Comparison of ENCODE assay signal across 12 mouse cellular contexts in genomic region chr1:137903351-137903750, GRCm38 (mm10).
DNase-seq lines count a peak whose midpoint lies in the region; ATAC-seq and TF ChIP-seq lines count a peak whose summit lies in the region.
"Had no signal": no experiment of that assay in that cellular context is flagged by ENCODE, and none has a peak within 500 bp of the region (broad histone marks: within the 10 kb centered on the region; RNA-seq: fewer than 3 reads in every experiment).

No protein-coding gene starts in this region.

- no peaks in the 10 kb centered on the region for H3K27me3 ChIP-seq in limb, embryonic 12.5 days
- H3K27me3 ChIP-seq in limb, embryonic 10.5 days (ENCODE audit: low read depth, poor library complexity, severe bottlenecking): no peaks in the 10 kb centered on the region
- H3K27me3 ChIP-seq in forebrain, embryonic 10.5 days (ENCODE audit: poor library complexity, severe bottlenecking): no peaks in the 10 kb centered on the region
- H3K27me3 ChIP-seq in hindbrain, postnatal 0 days (ENCODE audit: insufficient read depth, low read length): no peaks in the 10 kb centered on the region
- no peaks in the 10 kb centered on the region for H3K27me3 ChIP-seq in neural tube, embryonic 14.5 days (ENCODE audit: control insufficient read depth, insufficient read depth, low read length)
- H3K27me3 ChIP-seq: liver, embryonic 12.5 days; megakaryocyte, embryonic 14.5 days had no signal

- peak overlapping the region; percentile 65 for H3K4me2 ChIP-seq in limb, embryonic 12.5 days
- H3K4me2 ChIP-seq in hindbrain, postnatal 0 days (ENCODE audit: low read depth, low read length): peak overlapping the region; percentile 65
- H3K4me2 ChIP-seq in neural tube, embryonic 14.5 days (ENCODE audit: low read depth, low read length): peak overlapping the region; percentile 82
- H3K4me2 ChIP-seq: liver, embryonic 12.5 days had no signal

- no peak overlapping the region for H3K9ac ChIP-seq in limb, embryonic 12.5 days (replicated peaks)
- no peak overlapping the region for H3K9ac ChIP-seq in hindbrain, postnatal 0 days (replicated peaks; ENCODE audit: low read length)
- H3K9ac ChIP-seq in neural tube, embryonic 14.5 days (replicated peaks; ENCODE audit: low read depth, low read length): no peak overlapping the region
- H3K9ac ChIP-seq: liver, embryonic 12.5 days had no signal

- H3K4me3 ChIP-seq in limb, embryonic 12.5 days (replicated peaks): no peak overlapping the region
- H3K4me3 ChIP-seq in limb, embryonic 10.5 days: no peak overlapping the region
- H3K4me3 ChIP-seq in forebrain, embryonic 10.5 days: peak overlapping the region; percentile 19; the same call in 1 of the 2 replicates
- peak overlapping the region; percentile 75 for H3K4me3 ChIP-seq in hindbrain, postnatal 0 days (ENCODE audit: low read length)
- H3K4me3 ChIP-seq in neural tube, embryonic 14.5 days (ENCODE audit: low read depth, low read length): 0 out of 2 replicates have a peak overlapping the region, but pooled peaks have one; percentile 16
- H3K4me3 ChIP-seq: liver, embryonic 12.5 days; megakaryocyte, embryonic 14.5 days had no signal

- 0 out of 2 replicates have a peak, but pooled peaks cover 3% of the 10 kb centered on the region for H3K36me3 ChIP-seq in limb, embryonic 12.5 days
- H3K36me3 ChIP-seq in limb, embryonic 10.5 days: peaks cover 13% of the 10 kb centered on the region
- H3K36me3 ChIP-seq in forebrain, embryonic 10.5 days (replicated peaks): peaks cover 16% of the 10 kb centered on the region
- no peaks in the 10 kb centered on the region for H3K36me3 ChIP-seq in hindbrain, postnatal 0 days (ENCODE audit: insufficient read depth, low read length)
- no peaks in the 10 kb centered on the region for H3K36me3 ChIP-seq in neural tube, embryonic 14.5 days (ENCODE audit: control insufficient read depth, insufficient read depth, low read length)
- H3K36me3 ChIP-seq: liver, embryonic 12.5 days had no signal

- no peak for DNase-seq in limb, embryonic 10.5 days (ENCODE audit: low spot score)
- no peak for DNase-seq in forebrain, embryonic 10.5 days (ENCODE audit: extremely low spot score, low spot score)
- no peak for DNase-seq in hindbrain, postnatal 0 days (ENCODE audit: low spot score)
- no peak for DNase-seq in left cerebral cortex, adult 9 months (ENCODE audit: low spot score in 2 of 2)
- DNase-seq in urinary bladder, postnatal 25 days (ENCODE audit: low spot score): no peak
- no peak for DNase-seq in thymus, postnatal 4 days
- DNase-seq: gastrocnemius, postnatal 14 days; kidney, postnatal 36 days had no signal

- 56% methylated on average over 4 of the region's 4 CpGs for WGBS in limb, embryonic 12.5 days
- 78% methylated on average over 4 of the region's 4 CpGs for WGBS in limb, embryonic 10.5 days
- 45% methylated on average over 4 of the region's 4 CpGs for WGBS in forebrain, embryonic 10.5 days
- 19% methylated on average over 4 of the region's 4 CpGs for WGBS in hindbrain, postnatal 0 days
- 9% methylated on average over 4 of the region's 4 CpGs for WGBS in neural tube, embryonic 14.5 days

- no peak for ATAC-seq in limb, embryonic 12.5 days (ENCODE audit: insufficient number of reproducible peaks, insufficient read depth, low FRiP score, low TSS enrichment, low read depth)
- ATAC-seq in hindbrain, postnatal 0 days: no peak
- ATAC-seq in neural tube, embryonic 14.5 days (ENCODE audit: low read depth): no peak
- ATAC-seq: liver, embryonic 12.5 days had no signal

- no peak for TF ChIP-seq CTCF in hindbrain, postnatal 0 days (IDR thresholded peaks at IDR 0.05; ENCODE audit: low read depth)

- H3K9me3 ChIP-seq in limb, embryonic 12.5 days: no peaks in the 10 kb centered on the region
- no peaks in the 10 kb centered on the region for H3K9me3 ChIP-seq in limb, embryonic 10.5 days (replicated peaks)
- H3K9me3 ChIP-seq in forebrain, embryonic 10.5 days: no peaks in the 10 kb centered on the region
- H3K9me3 ChIP-seq in hindbrain, postnatal 0 days (ENCODE audit: low read length): no peaks in the 10 kb centered on the region
- H3K9me3 ChIP-seq in neural tube, embryonic 14.5 days (ENCODE audit: control insufficient read depth, low read length): no peaks in the 10 kb centered on the region
- H3K9me3 ChIP-seq: liver, embryonic 12.5 days; megakaryocyte, embryonic 14.5 days had no signal

- peaks cover 37% of the 10 kb centered on the region for H3K4me1 ChIP-seq in limb, embryonic 12.5 days (replicated peaks)
- peaks cover 40% of the 10 kb centered on the region for H3K4me1 ChIP-seq in limb, embryonic 10.5 days
- H3K4me1 ChIP-seq in forebrain, embryonic 10.5 days: peaks cover 59% of the 10 kb centered on the region
- peaks cover 15% of the 10 kb centered on the region for H3K4me1 ChIP-seq in hindbrain, postnatal 0 days (ENCODE audit: insufficient read depth, low read length)
- peaks cover 28% of the 10 kb centered on the region for H3K4me1 ChIP-seq in neural tube, embryonic 14.5 days (ENCODE audit: control insufficient read depth, insufficient read depth, low read length)

- no peak overlapping the region for H3K27ac ChIP-seq in limb, embryonic 12.5 days
- no peak overlapping the region for H3K27ac ChIP-seq in limb, embryonic 10.5 days
- no peak overlapping the region for H3K27ac ChIP-seq in forebrain, embryonic 10.5 days
- no peak overlapping the region for H3K27ac ChIP-seq in hindbrain, postnatal 0 days
- no peak overlapping the region for H3K27ac ChIP-seq in neural tube, embryonic 14.5 days (ENCODE audit: low read depth, low read length)
- H3K27ac ChIP-seq: liver, embryonic 12.5 days had no signal

Comparison
In these comparisons a context has a peak if more than half of its experiments do, and no peak if none do; other contexts are left out.
1. H3K4me3 ChIP-seq: peak in forebrain, embryonic 10.5 days (single experiment), hindbrain, postnatal 0 days (single experiment) and neural tube, embryonic 14.5 days (single experiment); none in limb, embryonic 12.5 days (single experiment) and limb, embryonic 10.5 days (single experiment).
2. Peak in every context shown above with its lines, with median percentiles within 50 percentile points of each other: H3K4me2 ChIP-seq.